Mouse (Mus musculus) lung, postnatal 25 days (tissue): ENCODE results near the gene Gm20458.

ENCODE experiments used
- DNase-seq: peaks from one replicate; pipeline ENCODE4 v3.0.0; 2022; ENCODE audit warnings: low spot score

Gm20458 gene

DNA sequence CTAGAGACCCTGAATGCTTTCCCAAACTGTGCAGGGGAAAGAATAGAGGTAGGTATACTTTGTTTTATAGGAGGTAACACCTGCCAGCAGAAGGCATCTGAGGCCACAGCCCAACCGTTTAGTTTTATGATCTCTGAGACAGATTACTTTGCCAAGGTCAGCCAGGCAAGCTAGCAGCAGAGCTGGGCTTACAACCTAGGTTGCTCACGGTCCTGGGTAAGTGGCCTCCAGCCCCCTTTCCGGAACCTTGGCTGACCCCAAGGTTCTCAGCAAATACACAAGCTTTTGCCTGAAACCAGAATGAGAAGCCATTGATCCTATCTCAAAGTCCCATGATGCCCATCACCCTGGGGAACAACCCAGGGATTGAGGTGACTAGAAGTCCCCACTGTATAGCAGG lies 26.1 kb upstream of the Gm20458 start:
- no peak for DNase-seq

GRCm38 (mm10) chr2:164435216-164436090 lies 25.3 kb upstream of the Gm20458 start:
- DNase-seq: peak; percentile 63

DNA sequence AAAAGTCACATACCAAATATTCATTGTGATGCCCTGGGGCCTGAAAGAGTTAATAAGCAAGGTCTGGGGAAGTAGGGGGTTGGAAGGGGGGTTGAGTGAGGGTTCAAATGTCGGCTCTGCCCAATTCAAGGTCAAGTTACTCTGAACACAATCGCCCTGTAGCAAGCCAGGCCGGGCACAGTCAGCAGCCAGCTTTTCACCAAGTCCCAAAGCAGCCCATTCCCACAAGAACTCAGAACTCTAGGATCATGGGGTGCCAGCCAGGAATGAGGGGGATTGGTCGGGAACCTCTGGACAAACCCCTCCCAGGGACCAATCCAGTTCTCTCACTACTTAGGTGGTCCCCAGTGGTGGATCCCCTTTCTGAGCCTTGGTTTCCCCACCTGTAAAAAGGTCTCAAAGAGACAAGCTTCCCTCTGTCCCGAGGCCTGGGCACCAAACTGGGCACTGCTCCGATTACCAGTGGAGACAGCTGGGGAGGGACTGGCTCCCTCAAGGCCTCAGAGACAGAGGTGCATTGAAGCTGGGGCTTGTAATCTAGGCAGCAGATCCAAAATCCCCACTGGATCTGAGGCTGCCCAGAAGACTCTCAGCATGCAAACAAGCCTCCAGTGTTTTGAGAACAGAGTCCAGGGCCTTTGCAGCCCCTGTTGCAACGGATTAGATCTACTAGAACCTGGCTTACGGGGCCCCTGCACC lies 24.4 kb upstream of the Gm20458 start:
- no peak for DNase-seq

DNA sequence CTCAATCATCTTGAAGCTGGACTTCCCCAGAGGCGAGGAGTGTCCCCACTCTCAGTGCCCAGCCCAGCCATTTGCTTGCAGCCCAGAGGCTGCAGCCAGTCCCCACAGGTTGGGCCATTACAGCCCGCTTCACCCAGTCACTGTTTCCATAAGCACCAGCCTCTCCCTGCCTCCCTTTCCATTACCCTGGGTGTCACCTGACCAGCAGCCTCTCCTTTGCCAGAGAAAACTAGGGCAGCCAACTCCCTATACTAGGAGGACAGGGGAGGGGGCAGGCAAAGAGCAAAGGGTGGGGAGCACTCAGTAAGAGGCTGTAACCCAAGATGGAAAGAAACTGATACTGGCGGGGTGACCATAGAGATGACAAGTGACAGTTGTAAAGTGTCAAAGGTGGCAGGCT lies 23.8 kb upstream of the Gm20458 start:
- DNase-seq: peak; percentile 64

GRCm38 (mm10) chr2:164437710-164438109 lies 23.1 kb upstream of the Gm20458 start:
- DNase-seq: no peak

DNA sequence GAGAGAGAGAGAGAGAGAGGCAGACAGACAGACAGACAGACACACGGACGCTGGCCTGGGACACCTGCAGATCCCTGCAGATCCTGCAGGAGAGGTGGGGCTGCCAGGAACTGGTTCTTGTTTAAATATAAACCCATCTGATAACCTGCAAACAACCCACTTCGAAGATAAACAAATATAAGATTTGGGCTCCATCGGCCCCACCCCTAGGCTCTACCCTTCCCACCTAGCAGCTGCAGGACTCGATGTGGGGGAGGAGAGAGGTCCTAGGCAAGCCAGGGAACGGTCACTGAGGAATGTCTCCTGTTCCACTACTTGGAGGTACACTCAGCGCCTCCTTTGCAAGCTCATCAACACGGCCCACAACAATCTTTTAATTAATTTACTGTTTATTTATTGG lies 22.5 kb upstream of the Gm20458 start:
- no peak for DNase-seq

DNA sequence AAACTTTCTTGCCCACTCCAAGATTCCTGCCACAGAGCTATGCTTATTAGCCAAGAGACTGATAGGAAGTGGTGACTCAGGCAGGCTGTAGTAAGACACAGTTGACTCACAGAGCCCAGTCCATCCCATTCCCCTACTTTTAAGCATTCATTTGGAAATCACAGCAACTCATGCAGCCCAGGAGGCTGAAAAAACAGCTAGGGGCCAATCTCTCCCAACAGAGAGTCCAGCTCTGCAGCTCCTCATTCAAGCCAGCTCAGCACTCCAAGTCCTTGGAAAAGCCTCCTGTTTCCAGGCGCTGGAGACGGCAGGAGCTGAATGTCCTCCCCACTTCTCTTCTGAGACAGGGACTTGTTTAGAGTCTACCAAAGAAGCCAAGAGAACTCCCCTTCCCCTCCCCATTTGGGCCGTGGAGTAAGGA lies 21.8 kb upstream of the Gm20458 start:
- DNase-seq: no peak

GRCm38 (mm10) chr2:164440314-164440713 lies 20.5 kb upstream of the Gm20458 start:
- peak; percentile 82 for DNase-seq

- DNase-seq: no peak
Measured at GRCm38 (mm10) chr2:164441155-164441554, 19.6 kb upstream of the Gm20458 start.

- no peak for DNase-seq
Measured at GRCm38 (mm10) chr2:164441731-164442130, 19.0 kb upstream of the Gm20458 start.

DNA sequence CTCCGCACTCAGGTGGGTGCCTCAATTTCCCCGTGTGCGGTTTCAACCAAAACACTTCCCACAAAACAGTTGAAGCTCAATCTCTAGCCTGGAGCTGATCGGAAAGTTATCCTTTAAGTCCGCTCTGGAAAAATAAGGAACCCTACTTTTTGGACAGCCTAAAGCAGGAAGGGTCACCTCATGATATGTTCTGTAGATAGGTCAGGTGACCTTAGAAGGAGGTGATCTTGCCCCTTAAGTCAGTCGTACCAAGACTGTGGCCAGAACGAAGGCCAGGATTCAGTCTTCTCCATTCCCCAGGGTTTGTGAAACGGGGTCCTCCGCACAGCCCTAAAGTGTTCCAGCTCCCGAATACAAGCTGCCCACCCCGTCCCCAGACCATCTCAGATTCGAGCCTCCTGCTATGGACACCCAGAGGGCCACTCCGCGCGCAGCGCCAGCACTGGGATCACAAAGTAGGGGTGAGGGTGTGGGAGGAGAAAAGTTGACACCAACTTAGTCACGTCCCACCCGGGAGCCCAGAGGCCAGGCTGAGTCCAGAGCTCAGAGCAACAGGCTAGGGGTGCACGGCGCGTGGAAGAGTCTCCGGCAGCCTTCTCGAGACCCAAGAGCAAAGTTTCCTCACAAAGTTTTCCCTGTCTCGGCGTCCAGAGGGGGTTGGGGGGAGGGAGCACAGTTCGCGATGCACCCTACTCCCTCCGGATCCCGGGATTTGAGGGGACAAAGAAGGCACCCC lies 18.3 kb upstream of the Gm20458 start:
- peak; percentile 36 for DNase-seq

DNA sequence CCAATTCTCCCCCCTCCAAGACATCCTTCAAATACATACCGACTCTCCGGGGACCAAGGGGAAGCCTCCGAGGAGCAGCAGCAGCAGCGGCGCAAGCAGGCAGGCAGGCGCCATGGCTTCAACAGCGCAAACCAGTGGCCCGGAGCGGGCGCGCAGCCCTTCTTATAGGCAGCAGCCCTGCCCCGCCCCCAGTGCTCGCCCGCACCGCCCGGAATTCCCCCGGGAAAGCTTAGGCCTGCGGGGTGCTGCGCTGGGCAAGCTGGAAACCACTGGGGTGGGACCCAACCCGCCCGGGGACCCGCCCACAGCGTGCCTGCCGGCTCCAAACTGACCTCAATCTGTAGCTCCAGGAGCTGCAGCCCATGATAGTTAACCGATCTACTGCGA lies 17.7 kb upstream of the Gm20458 start:
- DNase-seq: peak; percentile 92

DNA sequence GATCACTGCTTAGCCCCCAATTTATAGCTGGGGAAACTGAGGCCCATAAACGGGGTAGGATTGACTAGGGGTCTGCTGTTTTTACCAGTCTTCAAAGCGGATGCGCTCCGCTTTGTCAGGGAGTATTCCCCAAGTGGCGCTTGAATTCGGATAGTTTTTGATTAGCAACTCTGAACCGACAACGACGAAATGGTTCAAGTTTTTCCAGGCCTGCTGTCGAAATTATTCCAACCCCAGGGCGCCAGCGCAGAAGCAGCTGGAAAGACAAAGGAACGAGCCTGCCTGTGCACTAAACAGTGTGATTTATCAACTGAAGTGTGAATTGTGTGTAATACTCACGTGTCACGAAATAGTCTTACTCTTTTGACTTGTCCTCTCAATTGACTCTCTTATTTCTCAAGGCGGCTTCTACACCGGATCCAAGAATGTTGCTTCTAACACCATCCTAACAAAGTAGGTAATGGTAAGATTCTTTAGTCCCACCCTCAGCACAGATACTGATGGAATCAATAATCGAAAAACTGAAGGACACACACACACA lies 17.2 kb upstream of the Gm20458 start, which contains the start of gene Sdc4:
TSS of gene Sdc4 (minus strand) at position 428 of the 541 bp plus-strand sequence.
- DNase-seq: no peak

- no peak for DNase-seq
Measured at GRCm38 (mm10) chr2:164444701-164445100, 16.1 kb upstream of the Gm20458 start.

- no peak for DNase-seq
Measured at GRCm38 (mm10) chr2:164445399-164446085, 15.2 kb upstream of the Gm20458 start.

DNA sequence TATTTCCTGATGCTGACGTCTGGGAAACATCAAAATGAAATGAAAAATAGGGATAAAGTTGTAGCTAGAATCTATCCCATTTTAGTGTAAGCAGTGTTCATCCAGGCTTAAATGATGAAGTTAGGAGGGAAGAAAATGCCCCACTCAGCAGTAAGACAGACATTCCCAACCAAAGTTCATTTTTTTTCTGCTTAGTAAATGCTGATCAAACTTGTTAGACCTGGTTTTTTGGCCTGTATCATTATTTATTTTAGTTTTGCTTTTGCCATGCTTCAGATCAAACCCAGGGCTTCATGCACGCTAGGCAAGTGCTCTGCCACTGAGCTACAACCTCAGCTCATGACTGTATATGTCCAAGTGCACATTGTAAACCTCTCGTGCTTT lies 14.7 kb upstream of the Gm20458 start:
- DNase-seq: no peak

- no peak for DNase-seq
Measured at GRCm38 (mm10) chr2:164448140-164448539, 12.6 kb upstream of the Gm20458 start.

DNA sequence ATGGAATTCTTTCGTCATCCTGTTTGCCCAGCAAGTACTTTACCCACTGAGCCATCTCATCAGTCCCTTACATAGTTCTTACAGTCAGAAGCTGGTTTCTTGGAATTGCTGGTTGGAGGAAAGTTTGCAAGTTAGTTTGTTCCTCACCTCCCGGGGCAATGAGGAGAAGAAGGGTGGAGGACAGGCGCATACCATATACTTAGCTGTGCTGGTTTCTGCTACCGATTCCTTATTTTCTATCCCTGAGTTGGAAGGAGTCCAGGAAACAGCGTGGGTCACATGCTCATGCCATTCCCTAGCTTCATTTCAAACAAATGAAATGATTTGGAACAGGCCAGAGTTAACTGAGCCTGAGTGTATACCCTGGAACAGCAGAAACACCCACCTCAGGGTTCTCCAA lies 11.8 kb upstream of the Gm20458 start:
- DNase-seq: no peak

DNA sequence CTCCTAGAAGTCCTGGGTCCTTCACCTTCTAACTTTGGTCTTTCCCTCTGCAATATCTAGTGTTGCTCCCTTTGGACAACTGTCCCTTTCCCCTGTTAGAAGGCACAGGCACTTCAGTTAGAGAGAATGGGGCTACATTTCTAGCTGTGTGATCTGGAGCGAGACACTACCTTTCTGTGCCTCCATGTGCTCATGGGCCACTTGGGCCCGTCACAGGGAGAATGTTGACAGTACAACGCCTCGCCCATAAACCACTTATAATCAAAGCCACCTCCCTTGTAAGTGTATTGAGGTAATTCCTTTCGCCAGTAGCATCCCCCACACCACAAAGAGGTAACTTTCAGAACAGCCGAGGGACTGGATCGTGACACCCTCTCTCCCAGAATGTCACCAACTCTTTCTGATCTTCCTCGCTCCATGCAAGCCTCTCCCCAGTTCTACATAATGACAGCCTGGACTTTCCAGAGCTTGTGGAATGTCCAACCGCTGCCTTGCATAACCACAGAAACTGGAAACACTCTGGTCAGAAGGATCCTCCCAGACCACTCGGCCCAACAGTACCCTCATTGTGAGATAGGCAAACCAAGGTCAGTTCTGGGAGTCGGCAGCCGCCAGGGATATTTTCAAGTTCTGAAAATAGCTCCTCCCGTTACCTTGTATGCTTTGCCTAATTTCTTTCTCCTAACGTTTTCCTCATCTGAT lies 11.3 kb upstream of the Gm20458 start:
- peak; percentile 46 for DNase-seq

- DNase-seq: peak; percentile 46
Measured at GRCm38 (mm10) chr2:164452000-164452676, 8.6 kb upstream of the Gm20458 start.
